Mouse (Mus musculus): ENCODE measurements at regions not wholly inside any gene's neighbourhood (a gene's known extent, or its start where the extent isn't known, plus 50 kb on each side); places are given as distances from the start of the nearest gene placed in this dataset.
"Not testable (repeated sequence)": the region's sequence is repeated elsewhere in the genome, so short reads cannot be mapped to it uniquely, and the experiment has no call there.

- H3K9me3 ChIP-seq (replicated peaks); H3K4me3 ChIP-seq; H3K27ac ChIP-seq; H3K9ac ChIP-seq; H3K36me3 ChIP-seq (ENCODE audit: poor library complexity, severe bottlenecking); H3K4me1 ChIP-seq; ATAC-seq; H3K4me2 ChIP-seq; H3K27me3 ChIP-seq: not testable (repeated sequence)
- 80% methylated on average over 15 of the region's 23 CpGs for WGBS
Measured at GRCm38 (mm10) chr8:48042456-48043395, 52.0 kb upstream of the Wwc2 start.

DNA sequence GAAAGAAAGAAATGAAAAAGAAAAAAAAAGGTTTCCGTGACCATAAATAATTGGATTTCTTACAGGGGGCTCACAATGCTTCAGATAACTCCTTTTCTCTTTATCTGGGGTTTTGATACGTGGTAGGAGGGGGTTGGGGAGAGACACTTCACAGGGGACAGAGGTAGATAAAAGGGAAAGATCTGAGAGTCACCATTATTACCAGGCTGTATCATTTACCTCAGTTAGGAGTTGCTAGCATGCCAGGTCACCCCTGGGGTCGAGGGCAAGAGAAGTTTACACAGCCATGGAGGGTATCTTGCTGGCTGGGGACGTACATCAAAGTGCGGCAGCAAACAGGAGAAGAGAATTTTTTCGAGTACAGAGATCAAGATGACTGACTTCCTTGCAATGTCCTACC lies 51.5 kb upstream of the Dctd start:
- H3K27me3 ChIP-seq, result no peaks in the 10 kb centered on the region

More for the DNA sequence above, 51.5 kb upstream of the Dctd start:
- WGBS, result 42% methylated on average over 6 of the region's 6 CpGs
- no peaks in the 10 kb centered on the region for H3K36me3 ChIP-seq (ENCODE audit: poor library complexity, severe bottlenecking)
- H3K4me2 ChIP-seq, result no peak overlapping the region
- no peaks in the 10 kb centered on the region for H3K9me3 ChIP-seq (replicated peaks)
- no peaks in the 10 kb centered on the region for H3K4me1 ChIP-seq
- ATAC-seq, result peak; percentile 30; the same call in 1 of the 2 replicates
- H3K4me3 ChIP-seq, result no peak overlapping the region
- no peak overlapping the region for H3K9ac ChIP-seq
- no peak overlapping the region for H3K27ac ChIP-seq

All from forebrain, embryonic 13.5 days (tissue).